Comparison of ENCODE assay signal across 10 mouse cellular contexts in genomic region chr7:40433906-40434305, GRCm38 (mm10).
A peak's percentile ranks its signal among the peaks of the same experiment; 100 is the strongest.
DNase-seq lines count a peak whose midpoint lies in the region; ATAC-seq and TF ChIP-seq lines count a peak whose summit lies in the region.
"Had no signal": no experiment of that assay in that cellular context is flagged by ENCODE, and none has a peak within 500 bp of the region (broad histone marks: within the 10 kb centered on the region; RNA-seq: fewer than 3 reads in every experiment).

No protein-coding gene starts in this region.

- TF ChIP-seq CTCF in left cerebral cortex, adult 2 months (IDR thresholded peaks at IDR 0.05): no peak

- DNase-seq in adrenal gland, postnatal 10 days: peak; percentile 36
- no peak for DNase-seq in adrenal gland, postnatal 4 days (ENCODE audit: low spot score in 2 of 2)
- DNase-seq in left cerebral cortex, postnatal 4 days: peak; percentile 4
- DNase-seq in left cerebral cortex, adult 2 months (ENCODE audit: extremely low spot score in 1 of 2, low spot score in 2 of 2): no peak
- peak; percentile 9 to 41 for DNase-seq in heart, postnatal 14 days
- DNase-seq in kidney, postnatal 10 days: peak; percentile 47
- no peak for DNase-seq in spleen, adult 18-20 months
- DNase-seq: retina, postnatal 1 day had no signal

- no peak overlapping the region for H3K27ac ChIP-seq in left cerebral cortex, adult 2 months
- H3K27ac ChIP-seq: midbrain, embryonic 12.5 days had no signal

- intact Hi-C loops in left cerebral cortex, postnatal 4 days (cut with DNase I): no loop called here
- intact Hi-C loops in left cerebral cortex, adult 2 months (cut with DNase I): no loop called here
- intact Hi-C loops in heart, postnatal 14 days (cut with DNase I): no loop called here

- no peak overlapping the region for H3K4me3 ChIP-seq in left cerebral cortex, adult 2 months
- H3K4me3 ChIP-seq: midbrain, embryonic 12.5 days had no signal

- ATAC-seq in megakaryocyte-erythroid progenitor cell, adult 5-6 weeks (replicated peaks; ENCODE audit: low FRiP score, low TSS enrichment, poor library complexity, severe bottlenecking): no peak

Comparison
In these comparisons a context has a peak if more than half of its experiments do, and no peak if none do; other contexts are left out.
1. DNase-seq: peak in adrenal gland, postnatal 10 days (single experiment), left cerebral cortex, postnatal 4 days (single experiment), heart, postnatal 14 days (2 of 2) and kidney, postnatal 10 days (single experiment); none in adrenal gland, postnatal 4 days (0 of 2), left cerebral cortex, adult 2 months (0 of 2) and spleen, adult 18-20 months (0 of 2).